Mouse (Mus musculus): ENCODE measurements around the gene Tmem245.

GRCm38 (mm10) chr4:56878971-56879370, 68.3 kb downstream of the Tmem245 start:
- TF ChIP-seq CTCF (IDR thresholded peaks at IDR 0.05; ENCODE audit: low read depth) = no peak
- no peak for TF ChIP-seq EP300 (IDR thresholded peaks at IDR 0.05; ENCODE audit: low read depth)

Data from heart, postnatal 0 days (tissue).